In the genomic region with DNA sequence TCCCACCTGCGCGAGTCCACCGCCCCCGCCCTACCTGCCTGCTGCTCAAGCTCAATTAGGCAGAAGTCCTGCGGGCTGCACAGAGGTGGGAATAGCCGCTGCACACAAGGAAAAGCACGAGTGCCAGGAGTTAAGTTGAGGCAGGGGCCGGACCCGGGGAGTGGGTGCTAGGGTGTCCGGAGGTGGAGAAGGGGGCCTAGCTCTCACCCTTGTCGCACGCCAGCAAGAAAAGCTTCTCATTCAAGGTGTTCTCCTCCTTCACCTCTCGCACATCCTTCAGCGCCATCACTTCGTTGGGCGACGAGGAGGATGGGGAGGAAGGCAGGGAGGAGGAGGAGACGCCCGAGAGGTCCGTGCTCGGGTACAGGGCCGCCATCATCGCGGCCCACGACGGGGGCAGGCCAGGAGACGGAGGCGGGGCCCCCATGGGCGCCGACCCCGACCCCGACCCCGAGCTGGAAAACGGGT, we compare ENCODE assay signal across 8 mouse cellular contexts. TPM values are rescaled to one million over a fixed set of nuclear protein-coding genes. Genes with fewer than 3 reads are reported as not detected.
DNase-seq lines count a peak whose midpoint lies in the region; ATAC-seq and TF ChIP-seq lines count a peak whose summit lies in the region.

No protein-coding gene starts in this region.

- H3K9ac ChIP-seq in kidney, embryonic 15.5 days: peak overlapping the region; percentile 72
- H3K9ac ChIP-seq in liver, postnatal 0 days (replicated peaks): peak overlapping the region; percentile 72

- ATAC-seq in kidney, embryonic 15.5 days (replicated peaks; ENCODE audit: low FRiP score): peak; percentile 73
- peak; percentile 22; the same call in 1 of the 2 replicates for ATAC-seq in liver, postnatal 0 days

- peaks cover 19% of the 10 kb centered on the region for H3K27me3 ChIP-seq in heart, embryonic 10.5 days (ENCODE audit: insufficient read depth, poor library complexity, severe bottlenecking)
- peaks cover 37% of the 10 kb centered on the region for H3K27me3 ChIP-seq in kidney, embryonic 15.5 days
- peaks cover 9% of the 10 kb centered on the region for H3K27me3 ChIP-seq in liver, postnatal 0 days (ENCODE audit: insufficient read depth, low read length)

- H3K27ac ChIP-seq in heart, embryonic 10.5 days: peak overlapping the region; percentile 90
- no peak overlapping the region for H3K27ac ChIP-seq in kidney, embryonic 15.5 days
- peak overlapping the region; percentile 67 for H3K27ac ChIP-seq in liver, postnatal 0 days (ENCODE audit: low read depth)

- no peaks in the 10 kb centered on the region for H3K36me3 ChIP-seq in heart, embryonic 10.5 days
- no peaks in the 10 kb centered on the region for H3K36me3 ChIP-seq in kidney, embryonic 15.5 days
- no peaks in the 10 kb centered on the region for H3K36me3 ChIP-seq in liver, postnatal 0 days (replicated peaks; ENCODE audit: insufficient read depth, low read length)

- TF ChIP-seq EP300 in liver, postnatal 0 days (IDR thresholded peaks at IDR 0.05; ENCODE audit: low read depth): no peak

- H3K4me3 ChIP-seq in heart, embryonic 10.5 days: peak overlapping the region; percentile 76
- H3K4me3 ChIP-seq in kidney, embryonic 15.5 days (replicated peaks): peak overlapping the region; percentile 77
- H3K4me3 ChIP-seq in liver, postnatal 0 days (ENCODE audit: low read depth, low read length): peak overlapping the region; percentile 70

- no peak for TF ChIP-seq CTCF in liver, postnatal 0 days (IDR thresholded peaks at IDR 0.05; ENCODE audit: low read depth)

- DNase-seq in urinary bladder, adult 2 months (ENCODE audit: low spot score): peak; percentile 22
- no peak for DNase-seq in urinary bladder, postnatal 14 days (ENCODE audit: low spot score)
- DNase-seq in cerebellum, postnatal 36 days: peak; percentile 33 to 34
- DNase-seq in heart, embryonic 10.5 days (ENCODE audit: low spot score): peak; percentile 74
- peak; percentile 24 for DNase-seq in liver, postnatal 0 days
- peak; percentile 17 for DNase-seq in right cerebral cortex, postnatal 4 days
- no peak for DNase-seq in urinary bladder, postnatal 36 days (ENCODE audit: low spot score in 2 of 2)

- H3K4me2 ChIP-seq in kidney, embryonic 15.5 days: peak overlapping the region; percentile 98
- peak overlapping the region; percentile 88 for H3K4me2 ChIP-seq in liver, postnatal 0 days (ENCODE audit: low read depth, low read length)

- WGBS in heart, embryonic 10.5 days: 1% methylated on average over 32 of the region's 34 CpGs
- 2% methylated on average over 33 of the region's 34 CpGs for WGBS in kidney, embryonic 15.5 days
- WGBS in liver, postnatal 0 days (ENCODE audit: insufficient replicate concordance): 4% methylated on average over 33 of the region's 34 CpGs

- no peaks in the 10 kb centered on the region for H3K9me3 ChIP-seq in heart, embryonic 10.5 days
- no peaks in the 10 kb centered on the region for H3K9me3 ChIP-seq in kidney, embryonic 15.5 days (replicated peaks)
- H3K9me3 ChIP-seq in liver, postnatal 0 days (ENCODE audit: low read length): no peaks in the 10 kb centered on the region

- H3K4me1 ChIP-seq in heart, embryonic 10.5 days: peaks cover 7% of the 10 kb centered on the region
- peaks cover 17% of the 10 kb centered on the region for H3K4me1 ChIP-seq in kidney, embryonic 15.5 days
- H3K4me1 ChIP-seq in liver, postnatal 0 days (ENCODE audit: insufficient read depth): no peaks in the 10 kb centered on the region

RNA-seq across cellular contexts. Expression of gene Trpc1, which starts 0.7 kb away (rescaled TPM):
- polyA plus RNA-seq in urinary bladder, adult 2 months (2012; rRNA removed): 3.6 and 4.6 TPM in 2 replicates
- polyA plus RNA-seq in heart, embryonic 10.5 days (2016; fragmentation: Nextera tagmentation; extraction: Ambion mirVana): 1.4 TPM in 2 replicates
- polyA plus RNA-seq in kidney, embryonic 15.5 days (2015; fragmentation: Nextera tagmentation; extraction: Ambion mirVana): 3.6 and 3.9 TPM in 2 replicates
- polyA plus RNA-seq in liver, postnatal 0 days (2015; fragmentation: Nextera tagmentation; extraction: Ambion mirVana): 0.95 and 1.2 TPM in 2 replicates

Comparison
In these comparisons a context has a peak if more than half of its experiments do, and no peak if none do; other contexts are left out.
1. DNase-seq: peak in urinary bladder, adult 2 months (single experiment), cerebellum, postnatal 36 days (2 of 2), heart, embryonic 10.5 days (single experiment), liver, postnatal 0 days (single experiment) and right cerebral cortex, postnatal 4 days (single experiment); none in urinary bladder, postnatal 14 days (single experiment) and urinary bladder, postnatal 36 days (0 of 2).
2. Peak in every context shown above with its lines, with median percentiles within 50 percentile points of each other: H3K4me3 ChIP-seq.